Mouse (Mus musculus): ENCODE data around the gene Olfr1008. TPM values are rescaled to one million over a fixed set of nuclear protein-coding genes. Genes with fewer than 3 reads are reported as not detected.

The Olfr1008 gene
- total RNA-seq (2023), result not detected

DNA sequence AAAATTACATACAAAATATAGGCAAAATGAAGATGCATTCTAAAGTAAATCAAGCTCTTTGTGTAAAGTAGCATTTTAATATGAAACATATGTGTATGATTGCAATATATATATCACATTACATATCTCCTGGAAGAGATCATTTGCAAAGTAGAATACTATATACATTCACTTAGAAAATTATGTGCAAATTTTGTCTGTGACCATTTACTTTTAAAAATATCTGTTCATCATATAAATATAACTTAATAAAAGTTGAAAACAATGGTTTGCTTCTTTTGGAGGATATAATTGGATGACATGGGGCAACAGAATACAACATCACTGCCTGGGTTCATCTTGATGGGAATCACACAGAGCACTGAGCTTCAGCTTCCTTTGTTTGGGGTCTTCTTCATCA is at the start of gene Olfr1008:
Gene Olfr1008, plus strand, starts transcription at position 301 of the 400 bp plus-strand sequence.

DNA sequence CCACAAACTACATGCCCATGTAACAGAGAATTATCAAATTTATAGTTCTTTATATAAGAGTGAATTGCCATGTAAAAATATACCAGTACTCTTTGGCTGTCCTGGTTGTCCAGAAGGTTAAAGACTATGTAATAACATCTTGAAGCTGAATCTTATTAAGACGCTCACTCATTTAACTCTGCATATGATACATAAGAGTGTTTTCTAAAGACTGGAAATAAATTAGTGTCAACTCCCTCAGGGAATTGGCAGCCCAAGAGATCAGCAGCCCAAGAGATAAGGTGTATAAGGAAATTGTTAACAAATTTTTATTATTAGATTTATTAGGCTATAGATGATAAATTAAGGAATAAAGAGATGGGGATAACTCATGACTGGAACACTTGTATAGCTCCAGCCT is 38.6 kb upstream of the Olfr1008 start, which contains the start of gene Olfr1002:
Gene Olfr1002, minus strand, starts transcription at position 101 of the 400 bp plus-strand sequence.

DNA sequence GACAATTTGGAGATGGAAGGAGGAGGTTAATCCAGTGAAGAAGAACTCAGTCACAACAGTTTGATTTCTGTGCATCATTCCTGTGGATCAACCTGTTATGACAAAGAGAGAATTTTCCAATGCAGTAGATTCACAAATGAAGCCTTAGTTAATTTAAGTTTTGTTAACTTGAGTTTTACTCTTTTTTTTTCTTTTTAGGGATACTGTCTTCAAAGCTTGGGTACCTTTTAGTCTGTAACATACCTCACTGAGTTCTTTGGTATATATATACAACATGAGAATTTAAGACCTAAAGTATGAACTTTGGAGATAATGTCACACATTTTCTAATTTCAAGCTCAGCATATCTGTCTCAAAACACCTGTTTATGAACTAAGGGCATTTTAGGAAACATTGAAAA is 24.9 kb upstream of the Olfr1008 start, which contains the start of gene Olfr154:
Gene Olfr154, minus strand, starts transcription at position 101 of the 400 bp plus-strand sequence.

DNA sequence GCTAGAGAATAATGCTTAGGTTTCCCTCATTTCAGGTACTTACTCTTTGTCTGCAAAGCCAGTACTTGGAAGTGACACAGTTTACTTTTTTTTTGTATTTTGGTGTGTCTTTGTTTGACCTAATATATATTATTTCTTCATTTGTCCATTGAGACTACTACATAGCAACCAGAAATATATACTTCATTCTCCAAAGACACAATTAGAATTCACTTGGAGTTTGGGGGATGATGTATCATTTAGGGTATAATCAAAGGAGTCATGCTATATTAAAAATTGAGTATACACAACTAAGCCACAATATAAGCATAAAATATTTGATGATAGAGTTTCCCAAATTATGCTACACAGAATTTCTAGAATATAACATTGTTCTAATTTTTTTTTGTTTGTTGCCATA is 10.6 kb upstream of the Olfr1008 start, which contains the start of gene Olfr1006:
Gene Olfr1006, minus strand, starts transcription at position 101 of the 400 bp plus-strand sequence.

DNA sequence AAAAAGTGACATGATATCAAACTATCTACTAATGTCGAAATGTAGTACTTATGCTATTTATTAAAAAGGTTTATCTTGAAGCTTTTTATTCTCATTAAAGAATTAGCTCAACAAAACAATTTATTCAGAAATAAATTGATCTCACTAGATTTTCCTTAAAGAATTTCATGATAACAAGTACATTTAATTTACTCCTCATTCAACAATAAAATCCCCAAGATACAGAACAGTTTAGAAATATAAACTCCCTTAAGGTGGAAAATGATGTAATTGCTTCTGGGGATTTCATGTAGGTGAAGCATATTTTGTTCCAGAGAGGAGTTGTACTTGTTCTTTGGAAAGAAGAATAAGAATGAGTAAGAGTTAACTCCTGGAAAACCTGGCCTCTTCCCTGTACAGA is 25.9 kb downstream of the Olfr1008 start, which contains the start of gene Olfr1009:
Gene Olfr1009, plus strand, starts transcription at position 301 of the 400 bp plus-strand sequence.

Other genes starting within 250 kb of the Olfr1008 start
- not detected for gene Olfr995, start 245.8 kb upstream of the Olfr1008 start, total RNA-seq (2023)
- not detected for gene 4833423E24Rik, start 170.4 kb upstream of the Olfr1008 start, total RNA-seq (2023)
- gene Olfr996, start 110.2 kb upstream of the Olfr1008 start, total RNA-seq (2023), result not detected
- not detected for gene Olfr998, start 100.5 kb upstream of the Olfr1008 start, total RNA-seq (2023)
- gene Olfr1000, start 77.5 kb upstream of the Olfr1008 start, total RNA-seq (2023), result not detected
- not detected for gene Olfr1002, start 38.7 kb upstream of the Olfr1008 start, total RNA-seq (2023)
- not detected for gene Olfr154, start 25.0 kb upstream of the Olfr1008 start, total RNA-seq (2023)
- not detected for gene Olfr1006, start 10.7 kb upstream of the Olfr1008 start, total RNA-seq (2023)
- not detected for gene Olfr1009, start 26.0 kb downstream of the Olfr1008 start, total RNA-seq (2023)
- not detected for gene Olfr1012, start 73.3 kb downstream of the Olfr1008 start, total RNA-seq (2023)
- not detected for gene Olfr1013, start 77.7 kb downstream of the Olfr1008 start, total RNA-seq (2023)
- gene Olfr1014, start 83.3 kb downstream of the Olfr1008 start, total RNA-seq (2023), result not detected
- gene Olfr1015, start 92.6 kb downstream of the Olfr1008 start, total RNA-seq (2023), result not detected
- not detected for gene Olfr1016, start 113.1 kb downstream of the Olfr1008 start, total RNA-seq (2023)
- gene Olfr1018, start 129.0 kb downstream of the Olfr1008 start, total RNA-seq (2023), result not detected
- not detected for gene Olfr1019, start 156.1 kb downstream of the Olfr1008 start, total RNA-seq (2023)
- not detected for gene Olfr1020, start 157.6 kb downstream of the Olfr1008 start, total RNA-seq (2023)
- gene Olfr1022, start 179.2 kb downstream of the Olfr1008 start, total RNA-seq (2023), result not detected
- gene Olfr1023, start 196.2 kb downstream of the Olfr1008 start, total RNA-seq (2023), result not detected
- not detected for gene Olfr1024, start 215.6 kb downstream of the Olfr1008 start, total RNA-seq (2023)
- not detected for gene Olfr1025-ps1, start 225.8 kb downstream of the Olfr1008 start, total RNA-seq (2023)
- not detected for gene Olfr1026, start 232.1 kb downstream of the Olfr1008 start, total RNA-seq (2023)

All from CD4-positive naive resting alpha-beta T cell, adult 76 days (primary cell).